Mouse (Mus musculus): Measurements from ENCODE around the gene Wnt10a.

Wnt10a gene

GRCm38 (mm10) chr1:74791249-74791648 is at the start of gene Wnt10a:
Gene Wnt10a, plus strand, starts transcription at chr1:74791516.
- no peak for DNase-seq (ENCODE audit: low spot score)

GRCm38 (mm10) chr1:74747335-74747734 is 44.0 kb upstream of the Wnt10a start:
- no peak for DNase-seq (ENCODE audit: low spot score)

DNA sequence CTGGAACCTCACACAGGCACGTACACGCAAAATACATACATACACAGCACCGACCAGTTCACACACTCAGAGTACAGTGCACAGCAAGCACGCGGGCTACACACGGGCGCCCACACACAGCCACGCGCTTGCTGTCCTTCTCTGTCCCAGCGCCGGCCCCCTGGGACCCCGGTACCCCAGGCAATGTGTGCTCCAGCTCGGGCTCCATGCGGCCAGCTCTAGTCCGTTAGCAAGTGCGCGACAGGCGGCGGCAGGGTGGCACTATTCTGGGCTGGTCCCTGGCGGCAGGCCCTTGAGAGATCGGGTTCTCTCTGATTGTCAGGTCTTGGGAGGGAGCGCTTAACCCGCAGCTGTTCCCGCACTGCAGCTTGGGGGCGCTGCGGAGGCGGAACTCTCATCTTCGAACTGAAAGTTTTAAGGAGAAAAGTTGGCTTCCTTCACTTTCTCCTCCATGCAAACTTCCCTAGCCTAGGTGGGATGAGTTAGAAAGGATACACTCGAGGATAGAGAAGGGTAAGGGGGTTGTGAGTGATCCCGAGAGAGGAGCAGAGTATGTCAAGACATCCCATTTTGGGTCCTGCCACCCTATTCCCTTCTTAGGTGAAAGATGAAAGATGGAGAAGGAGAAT is 42.6 kb upstream of the Wnt10a start, which contains the start of gene Prkag3:
Gene Prkag3, minus strand, starts transcription at position 579 of the 629 bp plus-strand sequence.
- DNase-seq (ENCODE audit: low spot score), result no peak

DNA sequence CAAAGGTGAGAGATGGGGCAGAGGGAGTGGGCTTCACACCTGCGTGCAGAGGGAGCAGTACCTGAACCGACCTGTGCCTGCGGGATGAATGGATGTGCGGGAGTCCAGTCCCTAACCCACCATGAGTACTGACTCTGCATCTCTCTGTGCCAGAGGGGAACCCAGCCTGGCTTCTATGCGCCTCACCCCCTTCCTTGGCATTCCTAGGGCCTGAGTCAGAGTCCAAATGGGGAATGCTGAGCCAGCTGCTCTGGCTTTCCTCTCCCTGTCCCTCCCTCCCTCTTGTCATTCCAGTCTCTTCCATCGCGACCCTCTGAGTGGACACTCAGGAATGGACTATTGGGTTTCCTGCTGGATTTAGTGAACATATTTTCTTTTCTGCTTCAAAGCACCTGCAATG is 42.0 kb upstream of the Wnt10a start:
- DNase-seq (ENCODE audit: low spot score), result no peak

GRCm38 (mm10) chr1:74750683-74751082 is 40.6 kb upstream of the Wnt10a start:
- peak; percentile 22 for DNase-seq (ENCODE audit: low spot score)

DNA sequence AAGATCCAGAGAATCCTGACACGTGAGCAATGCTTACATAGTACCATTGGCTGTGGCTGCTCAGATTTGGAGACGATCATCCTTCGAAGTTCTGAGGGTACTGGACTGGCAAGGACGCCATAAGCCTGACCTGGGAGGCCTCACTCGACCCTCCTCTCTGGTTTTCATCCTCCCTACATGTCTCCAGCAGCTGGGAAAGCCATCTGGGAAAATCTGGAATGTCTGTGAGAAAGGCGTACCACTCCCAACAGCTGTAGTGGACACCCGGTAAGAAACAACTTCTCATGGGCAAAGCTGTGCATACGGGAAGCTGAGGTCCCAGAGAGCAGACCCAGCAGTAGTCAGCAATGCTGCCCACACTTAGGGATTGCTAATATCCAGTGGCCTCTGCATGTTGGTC is 39.2 kb upstream of the Wnt10a start:
- no peak for DNase-seq (ENCODE audit: low spot score)

DNA sequence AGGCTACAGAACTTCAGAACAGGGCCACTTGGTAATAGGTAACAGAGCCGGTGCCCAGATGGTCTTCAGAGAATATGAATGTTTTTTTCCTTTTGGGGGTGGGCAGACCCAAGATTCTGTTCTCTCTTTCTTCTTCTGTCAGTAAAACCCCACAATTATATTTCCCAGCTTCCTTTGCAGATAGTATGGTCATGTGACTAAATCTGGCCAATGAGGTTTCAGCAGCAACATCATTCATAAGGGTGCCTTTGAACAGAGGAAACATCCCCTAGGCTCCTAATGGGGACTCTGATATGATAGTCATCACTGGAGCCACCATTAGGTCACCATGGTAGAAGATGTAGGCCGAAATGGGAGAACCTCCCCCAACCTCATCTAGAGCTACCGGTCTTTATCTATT is 38.5 kb upstream of the Wnt10a start:
- no peak for DNase-seq (ENCODE audit: low spot score)

GRCm38 (mm10) chr1:74753266-74753974 is 37.9 kb upstream of the Wnt10a start:
- DNase-seq (ENCODE audit: low spot score), result no peak

GRCm38 (mm10) chr1:74754175-74754785 is 37.0 kb upstream of the Wnt10a start:
- no peak for DNase-seq (ENCODE audit: low spot score)

DNA sequence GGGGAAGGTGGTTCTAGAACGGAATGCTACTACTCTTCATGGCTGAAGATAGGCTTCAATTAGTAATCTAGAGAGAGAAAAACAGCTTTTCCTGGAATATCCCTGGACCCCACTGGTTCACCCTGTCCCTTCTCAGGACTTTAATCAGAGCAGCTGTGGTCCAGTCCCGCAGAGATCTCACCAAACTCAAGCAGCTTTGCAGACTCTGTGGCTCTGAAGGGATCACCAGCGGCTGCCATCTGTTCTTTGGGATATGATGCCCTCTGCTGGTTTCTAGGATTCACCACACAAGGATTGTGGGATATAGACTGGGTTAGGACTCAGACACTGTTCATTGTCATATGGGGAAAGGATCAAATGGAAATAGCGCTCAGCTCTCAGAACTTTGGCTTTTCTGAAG is 31.5 kb upstream of the Wnt10a start:
- DNase-seq (ENCODE audit: low spot score), result peak; percentile 21

- peak; percentile 58 for DNase-seq (ENCODE audit: low spot score)
Observed at GRCm38 (mm10) chr1:74763081-74763480, 28.2 kb upstream of the Wnt10a start.

GRCm38 (mm10) chr1:74770727-74771466 is 20.4 kb upstream of the Wnt10a start:
- no peak for DNase-seq (ENCODE audit: low spot score)

- DNase-seq (ENCODE audit: low spot score), result no peak
Observed at GRCm38 (mm10) chr1:74771467-74771844, 19.9 kb upstream of the Wnt10a start.

- DNase-seq (ENCODE audit: low spot score), result no peak
Observed at GRCm38 (mm10) chr1:74771845-74771930, 19.6 kb upstream of the Wnt10a start, which contains the start of gene Wnt6. Gene Wnt6, plus strand, starts transcription at chr1:74771892.

GRCm38 (mm10) chr1:74771931-74772620 is 19.2 kb upstream of the Wnt10a start:
- DNase-seq (ENCODE audit: low spot score), result no peak

DNA sequence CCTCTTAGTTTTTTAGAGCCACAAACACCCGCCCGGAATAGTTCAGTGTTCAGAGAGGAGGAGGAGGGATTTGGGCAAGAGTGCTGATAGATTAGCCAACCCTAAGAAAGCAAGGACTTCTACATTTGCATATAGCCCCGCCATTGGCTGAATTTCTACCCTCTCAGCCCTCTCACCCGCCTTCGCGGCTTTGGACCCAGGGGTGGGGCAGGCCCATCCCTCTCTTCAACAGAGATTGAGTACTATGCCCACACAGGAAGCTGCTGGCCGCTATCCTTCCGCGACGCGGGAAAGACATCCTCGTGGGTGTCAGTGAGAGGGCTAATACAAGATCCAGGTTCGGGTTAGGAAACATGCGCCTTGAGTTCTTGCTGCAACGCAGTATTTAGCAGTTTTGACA is 18.2 kb upstream of the Wnt10a start:
- DNase-seq (ENCODE audit: low spot score), result no peak

GRCm38 (mm10) chr1:74774062-74774461 is 17.3 kb upstream of the Wnt10a start:
- no peak for DNase-seq (ENCODE audit: low spot score)

GRCm38 (mm10) chr1:74775816-74776215 is 15.5 kb upstream of the Wnt10a start:
- DNase-seq (ENCODE audit: low spot score), result no peak

- no peak for DNase-seq (ENCODE audit: low spot score)
Observed at GRCm38 (mm10) chr1:74778934-74779486, 12.3 kb upstream of the Wnt10a start.

DNA sequence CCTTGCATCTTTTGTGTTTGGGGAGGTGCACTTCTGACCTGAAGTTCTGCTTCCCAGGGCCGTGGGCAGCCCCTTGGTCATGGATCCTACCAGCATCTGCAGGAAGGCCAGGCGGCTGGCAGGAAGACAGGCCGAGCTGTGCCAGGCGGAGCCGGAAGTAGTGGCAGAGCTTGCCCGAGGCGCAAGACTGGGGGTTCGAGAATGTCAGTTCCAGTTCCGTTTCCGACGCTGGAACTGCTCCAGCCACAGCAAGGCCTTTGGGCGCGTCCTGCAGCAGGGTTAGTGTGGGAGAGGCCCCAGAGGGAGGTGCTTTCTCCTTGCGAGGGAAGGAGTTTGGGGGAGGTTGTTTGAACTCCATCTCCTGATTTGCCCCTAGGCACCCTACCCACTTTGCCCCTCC is 9.3 kb upstream of the Wnt10a start:
- no peak for DNase-seq (ENCODE audit: low spot score)

- DNase-seq (ENCODE audit: low spot score), result no peak
Observed at GRCm38 (mm10) chr1:74783554-74783953, 7.8 kb upstream of the Wnt10a start.

DNA sequence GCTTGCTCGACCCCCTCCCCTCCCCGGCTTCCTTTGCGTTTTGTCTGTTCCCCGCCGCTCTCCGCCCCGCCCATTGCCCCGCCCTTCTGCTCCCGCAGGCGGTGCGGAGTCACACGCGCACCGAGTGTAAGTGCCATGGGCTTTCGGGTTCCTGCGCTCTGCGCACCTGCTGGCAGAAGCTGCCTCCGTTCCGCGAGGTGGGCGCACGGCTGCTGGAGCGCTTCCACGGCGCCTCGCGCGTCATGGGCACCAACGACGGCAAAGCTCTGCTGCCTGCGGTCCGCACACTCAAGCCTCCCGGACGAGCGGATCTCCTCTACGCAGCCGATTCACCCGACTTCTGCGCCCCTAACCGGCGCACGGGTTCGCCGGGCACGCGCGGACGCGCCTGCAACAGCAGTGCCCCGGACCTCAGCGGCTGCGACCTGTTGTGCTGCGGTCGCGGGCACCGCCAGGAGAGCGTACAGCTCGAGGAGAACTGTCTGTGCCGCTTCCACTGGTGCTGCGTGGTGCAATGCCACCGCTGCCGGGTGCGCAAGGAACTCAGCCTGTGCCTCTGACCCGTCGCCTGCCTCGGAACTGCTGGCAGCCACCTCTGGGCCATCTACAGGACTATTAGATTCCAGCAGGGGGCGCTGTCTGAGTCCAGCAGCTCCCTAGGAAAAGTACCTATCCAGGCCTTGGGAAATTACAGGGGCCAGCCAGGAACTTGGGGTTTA is 7.1 kb upstream of the Wnt10a start:
- DNase-seq (ENCODE audit: low spot score), result no peak
